Mouse (Mus musculus): Measurements from ENCODE around the gene Oas1h. TPM values are rescaled to one million over a fixed set of nuclear protein-coding genes. Genes with fewer than 3 reads are reported as not detected.
"Not testable (repeated sequence)": the region's sequence is repeated elsewhere in the genome, so short reads cannot be mapped to it uniquely, and the experiment has no call there.

Oas1h gene
- polyA plus RNA-seq, 1 experiment from 2014 or later, result not detected

DNA sequence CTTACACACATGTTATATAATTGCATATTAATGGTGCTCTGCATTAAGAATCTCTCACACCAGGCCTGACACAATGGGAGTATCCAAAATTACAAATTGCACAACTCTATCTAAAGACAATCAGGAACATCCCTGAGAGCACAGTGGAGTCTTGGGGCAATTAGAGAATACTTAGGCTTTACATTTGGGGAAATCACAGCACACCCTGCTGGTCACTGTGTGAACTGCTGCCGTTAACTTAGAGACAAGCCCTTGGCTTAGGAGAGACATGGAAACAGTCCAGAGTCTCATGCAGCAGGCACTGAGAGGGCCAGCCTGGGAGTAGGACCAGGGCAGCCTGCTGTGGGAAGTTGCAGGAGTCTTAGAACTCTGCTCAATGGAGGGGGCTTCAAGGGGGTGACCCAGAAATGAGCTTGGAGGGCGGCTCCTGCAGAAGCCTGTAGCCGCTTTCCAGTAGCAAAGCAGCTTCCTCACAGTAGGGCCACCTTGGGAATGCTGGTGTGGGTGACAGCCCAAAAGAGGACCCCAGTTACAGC is 11.6 kb upstream of the Oas1h start:
- no peak overlapping the region for H3K4me2 ChIP-seq
- 62% methylated on average over 3 of the region's 3 CpGs for WGBS
- H3K27me3 ChIP-seq, result no peaks in the 10 kb centered on the region
- 0 out of 2 replicates have a peak, but pooled peaks cover 4% of the 10 kb centered on the region for H3K9me3 ChIP-seq (replicated peaks)
- no peaks in the 10 kb centered on the region for H3K4me1 ChIP-seq (replicated peaks)
- no peak for ATAC-seq (replicated peaks; ENCODE audit: insufficient number of reproducible peaks, insufficient read depth, low FRiP score, low read depth)
- H3K36me3 ChIP-seq, result no peaks in the 10 kb centered on the region
- no peak overlapping the region for H3K9ac ChIP-seq
- H3K27ac ChIP-seq, result no peak overlapping the region
- no peak overlapping the region for H3K4me3 ChIP-seq

DNA sequence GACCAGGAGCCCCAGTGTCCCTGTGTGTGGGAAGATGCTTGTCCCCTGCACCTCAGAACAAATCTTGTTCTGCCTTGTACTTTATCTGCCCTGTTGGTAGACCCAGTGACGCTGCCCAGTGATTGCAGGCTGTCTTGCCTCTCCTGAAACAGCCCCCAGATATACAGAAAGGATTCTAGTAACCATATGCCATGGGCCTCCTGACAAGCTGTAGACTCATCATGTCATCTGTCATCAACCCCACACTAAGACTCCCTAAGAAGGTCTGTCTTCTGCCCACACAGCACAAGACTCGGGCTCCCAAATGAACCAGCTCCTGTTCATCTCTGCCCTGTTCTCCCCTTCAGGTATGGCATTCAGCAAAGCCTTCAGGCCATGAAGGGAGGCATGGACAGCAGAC is 2.0 kb upstream of the Oas1h start:
- Histone ChIP-seq H3K4me2 (no peak overlapping the region), H3K4me3 (no peak overlapping the region), H3K4me1 (replicated peaks) (no peaks in the 10 kb centered on the region), H3K27ac (no peak overlapping the region), H3K9ac (no peak overlapping the region), H3K27me3 (no peaks in the 10 kb centered on the region), H3K36me3 (no peaks in the 10 kb centered on the region), H3K9me3 (replicated peaks) (0 out of 2 replicates have a peak, but pooled peaks cover 2% of the 10 kb centered on the region)
- 52% methylated on average over 2 of the region's 2 CpGs for WGBS
- no peak for ATAC-seq (replicated peaks; ENCODE audit: insufficient number of reproducible peaks, insufficient read depth, low FRiP score, low read depth)

DNA sequence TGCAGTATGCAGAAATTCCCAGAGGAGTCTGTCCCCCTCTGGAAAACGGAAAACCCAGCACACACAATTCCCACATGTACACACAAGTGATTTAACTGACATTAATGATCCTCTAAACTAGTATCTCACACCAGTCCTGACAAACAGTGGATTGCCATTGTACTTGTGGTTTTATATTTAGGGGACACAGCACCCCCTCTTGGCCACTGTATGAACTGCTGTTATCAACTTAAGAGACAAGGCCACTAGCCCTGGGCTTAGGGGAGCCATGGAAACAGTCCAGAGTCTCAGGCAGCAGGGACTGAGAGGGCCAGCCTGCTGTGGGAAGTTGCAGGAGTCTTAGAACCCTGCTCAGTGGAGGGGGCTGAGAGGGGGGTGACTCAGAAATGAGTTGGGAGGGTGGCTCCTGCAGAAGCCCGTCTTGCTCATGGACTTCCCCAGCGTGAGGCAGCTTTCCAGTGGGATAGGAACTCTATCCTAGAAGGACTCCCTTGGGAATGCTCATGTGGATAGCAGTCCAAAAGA is 4.2 kb downstream of the Oas1h start:
- no peak overlapping the region for H3K9ac ChIP-seq
- H3K4me1 ChIP-seq (replicated peaks), result no peaks in the 10 kb centered on the region
- no peaks in the 10 kb centered on the region; the same call in 1 of the 2 replicates for H3K27me3 ChIP-seq
- WGBS, result 50% methylated on average over 3 of the region's 3 CpGs
- no peaks in the 10 kb centered on the region for H3K9me3 ChIP-seq (replicated peaks)
- no peak overlapping the region for H3K4me3 ChIP-seq
- no peak overlapping the region for H3K27ac ChIP-seq
- no peak overlapping the region for H3K4me2 ChIP-seq
- ATAC-seq (replicated peaks; ENCODE audit: insufficient number of reproducible peaks, insufficient read depth, low FRiP score, low read depth), result no peak
- no peaks in the 10 kb centered on the region for H3K36me3 ChIP-seq

DNA sequence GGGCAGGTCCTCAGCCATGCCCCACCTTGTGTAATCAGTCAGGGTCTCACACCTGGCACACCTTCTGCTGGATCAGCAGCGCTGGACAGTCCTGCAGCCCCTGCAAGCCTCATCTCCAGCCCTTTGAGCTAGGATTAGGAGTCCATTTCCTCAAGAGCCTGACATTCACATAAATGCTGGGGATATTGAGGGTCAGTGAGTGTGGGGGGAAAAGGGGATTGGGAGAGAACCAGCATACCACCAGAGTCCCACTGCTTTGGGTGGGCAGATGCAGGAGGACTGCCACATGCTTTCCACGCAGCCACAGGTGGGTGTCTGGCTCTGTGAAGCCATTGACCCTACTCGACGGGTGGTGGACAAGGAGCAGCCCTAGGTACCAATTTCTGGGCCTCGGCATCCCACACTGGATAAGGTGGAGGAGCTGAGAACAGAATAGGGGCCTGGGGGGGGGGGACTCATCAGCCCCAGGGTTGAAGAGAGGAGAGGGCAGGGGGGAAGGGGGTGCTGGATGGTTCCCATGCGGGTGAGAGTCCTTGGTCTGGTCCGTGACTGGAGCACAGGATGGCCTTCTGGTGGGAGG is 8.3 kb downstream of the Oas1h start:
- H3K4me2 ChIP-seq, result no peak overlapping the region
- no peak overlapping the region for H3K9ac ChIP-seq
- WGBS, result 70% methylated on average over 7 of the region's 7 CpGs
- H3K36me3 ChIP-seq, result no peaks in the 10 kb centered on the region
- no peaks in the 10 kb centered on the region for H3K9me3 ChIP-seq (replicated peaks)
- no peaks in the 10 kb centered on the region for H3K4me1 ChIP-seq (replicated peaks)
- H3K27me3 ChIP-seq, result no peaks in the 10 kb centered on the region; the same call in 1 of the 2 replicates
- no peak overlapping the region for H3K4me3 ChIP-seq
- no peak overlapping the region for H3K27ac ChIP-seq
- no peak for ATAC-seq (replicated peaks; ENCODE audit: insufficient number of reproducible peaks, insufficient read depth, low FRiP score, low read depth)

DNA sequence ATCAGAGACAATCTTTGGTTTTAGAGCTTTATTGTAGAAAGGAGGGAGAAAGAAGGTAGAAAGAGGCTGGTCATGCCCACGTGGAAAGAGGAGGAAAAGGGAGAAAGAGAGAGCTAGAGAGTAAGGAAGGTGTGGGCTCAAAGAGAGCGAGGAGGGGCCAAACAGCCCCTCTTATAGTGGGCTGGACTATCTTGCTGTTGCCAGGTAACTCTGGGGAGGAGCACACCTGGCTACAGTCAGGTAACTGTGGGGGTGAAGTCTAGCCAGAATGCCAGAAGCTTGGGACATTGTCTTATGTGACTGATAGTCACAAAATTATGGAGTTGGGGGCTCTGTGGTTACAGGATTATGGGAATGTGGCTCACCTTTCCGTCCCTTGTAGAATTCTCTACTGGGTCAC is 8.9 kb downstream of the Oas1h start:
- H3K27ac ChIP-seq, result no peak overlapping the region
- no peak overlapping the region for H3K9ac ChIP-seq
- H3K4me2 ChIP-seq, result no peak overlapping the region
- no peak overlapping the region for H3K4me3 ChIP-seq
- WGBS, result 48% methylated on average over 3 of the region's 3 CpGs
- no peaks in the 10 kb centered on the region for H3K9me3 ChIP-seq (replicated peaks)
- H3K36me3 ChIP-seq, result no peaks in the 10 kb centered on the region
- H3K27me3 ChIP-seq, result no peaks in the 10 kb centered on the region; the same call in 1 of the 2 replicates
- ATAC-seq (replicated peaks; ENCODE audit: insufficient number of reproducible peaks, insufficient read depth, low FRiP score, low read depth), result no peak
- H3K4me1 ChIP-seq (replicated peaks), result no peaks in the 10 kb centered on the region

DNA sequence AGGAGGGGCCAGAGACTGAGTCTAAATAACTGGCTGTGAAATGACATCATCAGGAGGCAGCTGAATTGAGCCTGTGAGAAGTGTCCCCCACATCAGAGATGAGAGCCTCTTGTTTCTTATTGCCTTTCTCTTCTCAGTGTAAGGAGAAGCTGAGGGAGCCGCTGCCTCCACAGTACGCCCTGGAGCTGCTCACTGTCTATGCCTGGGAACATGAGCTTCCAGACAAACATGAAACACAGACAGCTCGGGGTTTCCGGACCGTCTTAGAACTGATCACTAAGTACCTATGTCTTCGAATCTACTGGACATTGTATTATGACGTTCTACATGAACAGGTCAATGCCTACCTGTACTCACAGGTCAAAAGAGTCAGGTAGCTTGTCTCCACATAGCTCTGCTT is 9.6 kb downstream of the Oas1h start:
- WGBS, result 66% methylated on average over 7 of the region's 7 CpGs
- ATAC-seq (replicated peaks; ENCODE audit: insufficient number of reproducible peaks, insufficient read depth, low FRiP score, low read depth), result no peak
- H3K4me1 ChIP-seq (replicated peaks), result no peaks in the 10 kb centered on the region

DNA sequence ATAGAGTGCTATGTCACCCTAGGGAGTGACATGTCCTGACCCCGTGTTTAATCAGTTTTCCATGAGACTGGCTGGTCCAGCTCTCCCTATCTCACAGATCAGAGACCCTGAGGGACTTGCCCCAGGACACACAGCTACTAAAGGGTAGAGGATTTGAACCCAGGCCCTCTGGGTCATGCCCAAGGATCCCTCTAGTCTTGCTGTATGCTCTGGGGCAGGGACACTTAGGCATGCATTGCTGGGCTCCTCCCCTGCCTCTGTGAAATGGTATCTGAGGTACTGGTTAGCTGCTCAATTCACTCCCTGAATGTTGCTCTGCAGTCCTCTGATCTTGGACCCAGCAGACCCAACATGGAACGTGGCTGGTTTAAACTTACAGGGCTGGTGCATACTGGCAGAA is 10.2 kb downstream of the Oas1h start:
- Histone ChIP-seq H3K27ac (no peak overlapping the region), H3K9me3 (replicated peaks) (no peaks in the 10 kb centered on the region), H3K36me3 (no peaks in the 10 kb centered on the region), H3K9ac (no peak overlapping the region), H3K4me2 (no peak overlapping the region), H3K27me3 (no peaks in the 10 kb centered on the region; the same call in 1 of the 2 replicates), H3K4me1 (replicated peaks) (no peaks in the 10 kb centered on the region), H3K4me3 (no peak overlapping the region)
- WGBS, result 47% methylated on average over 2 of the region's 2 CpGs
- ATAC-seq (replicated peaks; ENCODE audit: insufficient number of reproducible peaks, insufficient read depth, low FRiP score, low read depth), result no peak

More for the DNA sequence above, 9.6 kb downstream of the Oas1h start:
- no peak overlapping the region for H3K27ac ChIP-seq
- H3K27me3 ChIP-seq, result no peaks in the 10 kb centered on the region; the same call in 1 of the 2 replicates
- no peaks in the 10 kb centered on the region for H3K9me3 ChIP-seq (replicated peaks)
- H3K9ac ChIP-seq, result no peak overlapping the region
- H3K4me2 ChIP-seq, result no peak overlapping the region
- no peak overlapping the region for H3K4me3 ChIP-seq
- no peaks in the 10 kb centered on the region for H3K36me3 ChIP-seq

DNA sequence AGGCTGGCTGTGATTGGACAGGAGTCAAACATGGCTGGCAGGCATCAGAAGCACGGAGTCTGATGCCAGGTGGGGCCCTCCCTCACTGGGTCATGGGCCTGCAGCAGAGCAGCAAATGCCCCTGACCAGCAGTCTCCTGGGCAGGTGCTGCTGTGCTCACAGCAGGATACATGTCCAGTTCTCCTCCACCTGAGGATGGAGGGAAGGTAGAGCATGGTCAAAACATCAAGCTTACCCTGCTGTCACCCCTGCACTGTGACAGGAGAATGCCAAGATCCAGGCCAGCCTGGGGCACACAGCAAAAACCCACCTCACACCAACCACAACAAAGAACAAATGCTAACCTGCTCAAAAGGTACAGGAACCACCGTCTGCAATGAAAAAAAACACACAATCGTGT is 15.6 kb downstream of the Oas1h start:
- WGBS, result 52% methylated on average over 2 of the region's 3 CpGs

DNA sequence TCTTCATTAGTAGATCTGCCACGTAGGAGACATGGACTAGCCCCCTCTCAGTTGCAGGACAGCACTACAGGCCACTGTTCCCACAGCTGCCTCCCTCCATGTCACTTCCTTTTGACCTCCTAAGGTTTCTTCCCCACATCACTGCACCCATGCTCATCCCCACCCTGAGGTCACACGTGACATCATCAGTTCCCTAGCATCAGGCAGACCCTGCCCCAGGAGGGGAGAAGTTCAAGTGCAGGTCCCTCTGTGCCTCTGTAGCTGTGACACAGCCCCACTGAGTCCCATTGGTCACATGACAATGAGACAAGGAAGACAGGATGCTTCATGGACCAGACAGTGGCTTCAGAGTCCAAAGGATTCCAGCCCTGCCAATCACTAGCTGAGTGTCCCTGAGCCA is 16.2 kb downstream of the Oas1h start:
- H3K4me2 ChIP-seq; H3K9ac ChIP-seq; H3K9me3 ChIP-seq (replicated peaks); H3K4me3 ChIP-seq; H3K27me3 ChIP-seq; H3K36me3 ChIP-seq; H3K27ac ChIP-seq; H3K4me1 ChIP-seq (replicated peaks); ATAC-seq (replicated peaks; ENCODE audit: insufficient number of reproducible peaks, insufficient read depth, low FRiP score, low read depth): not testable (repeated sequence)
- WGBS, result 71% methylated on average over 2 of the region's 2 CpGs

More for the DNA sequence above, 15.6 kb downstream of the Oas1h start:
- H3K4me2 ChIP-seq; H3K9me3 ChIP-seq (replicated peaks); H3K27me3 ChIP-seq; H3K9ac ChIP-seq; H3K4me3 ChIP-seq; H3K36me3 ChIP-seq; H3K27ac ChIP-seq; ATAC-seq (replicated peaks; ENCODE audit: insufficient number of reproducible peaks, insufficient read depth, low FRiP score, low read depth); H3K4me1 ChIP-seq (replicated peaks): not testable (repeated sequence)

DNA sequence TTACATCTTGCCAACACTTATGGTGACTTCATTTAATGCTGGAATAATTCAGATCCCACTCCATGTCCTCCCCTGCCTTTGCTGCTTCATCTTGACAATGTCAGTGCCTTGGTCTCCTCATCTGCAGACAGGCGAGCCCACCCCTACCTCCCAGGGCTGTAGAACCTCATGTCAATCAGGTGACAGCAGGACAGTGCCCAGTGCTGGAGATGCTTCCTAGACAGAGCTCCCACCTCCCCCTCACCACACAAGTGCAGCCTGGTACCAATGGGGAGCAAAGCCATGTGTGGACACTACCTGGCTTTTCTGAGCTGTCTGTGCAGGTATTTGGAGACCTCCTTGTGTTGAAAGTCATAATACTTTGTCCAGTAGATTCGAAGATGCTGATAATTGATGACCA is 17.6 kb downstream of the Oas1h start:
- not testable (repeated sequence) for ATAC-seq (replicated peaks; ENCODE audit: insufficient number of reproducible peaks, insufficient read depth, low FRiP score, low read depth); H3K4me1 ChIP-seq (replicated peaks); H3K27me3 ChIP-seq; H3K4me3 ChIP-seq; H3K9ac ChIP-seq; H3K36me3 ChIP-seq; H3K9me3 ChIP-seq (replicated peaks); H3K27ac ChIP-seq; H3K4me2 ChIP-seq
- 52% methylated on average over 2 of the region's 2 CpGs for WGBS

DNA sequence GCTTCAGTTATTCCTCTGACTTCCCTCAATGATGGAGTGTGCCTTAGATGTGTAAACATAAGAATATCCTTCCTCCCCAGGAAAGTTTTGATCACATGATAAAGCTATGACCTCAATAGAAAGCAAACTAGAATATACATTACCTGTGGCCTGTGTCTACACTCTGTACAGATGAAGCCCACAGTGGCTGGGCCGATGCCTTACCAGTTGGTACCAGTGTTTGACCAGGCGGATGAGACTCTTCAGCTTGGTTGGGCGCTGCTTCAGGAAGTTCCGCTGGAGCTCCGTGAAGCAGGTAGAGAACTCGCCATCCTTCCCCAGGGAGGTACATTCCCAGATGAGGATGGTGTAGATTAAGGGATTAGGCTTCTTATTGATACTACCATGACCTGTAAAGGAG is 20.5 kb downstream of the Oas1h start:
- not testable (repeated sequence) for H3K9me3 ChIP-seq (replicated peaks); H3K27me3 ChIP-seq; H3K4me1 ChIP-seq (replicated peaks); H3K4me2 ChIP-seq; H3K36me3 ChIP-seq; H3K27ac ChIP-seq; ATAC-seq (replicated peaks; ENCODE audit: insufficient number of reproducible peaks, insufficient read depth, low FRiP score, low read depth); H3K4me3 ChIP-seq; H3K9ac ChIP-seq
- 84% methylated on average over 6 of the region's 6 CpGs for WGBS

DNA sequence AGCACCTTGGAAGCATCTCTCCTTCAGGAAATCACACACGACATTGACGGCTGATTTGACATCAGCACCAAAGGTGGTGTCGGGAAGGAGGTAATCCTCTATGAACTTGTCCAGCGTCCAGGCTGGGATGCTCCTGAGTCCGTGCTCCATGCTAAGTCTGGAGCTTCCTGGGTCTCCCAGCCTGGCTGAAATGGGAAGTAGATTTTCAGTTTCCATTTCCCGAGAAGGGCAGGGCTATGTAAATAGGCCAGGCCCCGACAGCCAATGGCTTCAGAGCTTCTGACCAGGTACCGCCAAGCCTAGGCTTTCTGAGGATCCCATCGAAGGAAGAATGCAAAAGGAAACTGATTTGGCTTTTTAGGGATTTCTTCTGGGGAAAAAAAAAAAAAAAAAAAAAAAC is 26.2 kb downstream of the Oas1h start, which contains the start of gene Oas1g:
Gene Oas1g, minus strand, starts transcription at position 201 of the 400 bp plus-strand sequence.
- WGBS, result 5% methylated on average over 6 of the region's 9 CpGs
- H3K4me2 ChIP-seq; ATAC-seq (replicated peaks; ENCODE audit: insufficient number of reproducible peaks, insufficient read depth, low FRiP score, low read depth); H3K9me3 ChIP-seq (replicated peaks); H3K9ac ChIP-seq; H3K36me3 ChIP-seq; H3K27ac ChIP-seq; H3K4me1 ChIP-seq (replicated peaks); H3K27me3 ChIP-seq; H3K4me3 ChIP-seq: not testable (repeated sequence)
